Mouse (Mus musculus): ENCODE results near the gene Slc5a5. TPM values are rescaled to one million over a fixed set of nuclear protein-coding genes. Genes with fewer than 3 reads are reported as not detected.
"Not testable (repeated sequence)": the region's sequence is repeated elsewhere in the genome, so short reads cannot be mapped to it uniquely, and the experiment has no call there.

The Slc5a5 gene
- total and polyA plus RNA-seq, 2 experiments from 2014 or later: 0.05 TPM; not detected in 1

DNA sequence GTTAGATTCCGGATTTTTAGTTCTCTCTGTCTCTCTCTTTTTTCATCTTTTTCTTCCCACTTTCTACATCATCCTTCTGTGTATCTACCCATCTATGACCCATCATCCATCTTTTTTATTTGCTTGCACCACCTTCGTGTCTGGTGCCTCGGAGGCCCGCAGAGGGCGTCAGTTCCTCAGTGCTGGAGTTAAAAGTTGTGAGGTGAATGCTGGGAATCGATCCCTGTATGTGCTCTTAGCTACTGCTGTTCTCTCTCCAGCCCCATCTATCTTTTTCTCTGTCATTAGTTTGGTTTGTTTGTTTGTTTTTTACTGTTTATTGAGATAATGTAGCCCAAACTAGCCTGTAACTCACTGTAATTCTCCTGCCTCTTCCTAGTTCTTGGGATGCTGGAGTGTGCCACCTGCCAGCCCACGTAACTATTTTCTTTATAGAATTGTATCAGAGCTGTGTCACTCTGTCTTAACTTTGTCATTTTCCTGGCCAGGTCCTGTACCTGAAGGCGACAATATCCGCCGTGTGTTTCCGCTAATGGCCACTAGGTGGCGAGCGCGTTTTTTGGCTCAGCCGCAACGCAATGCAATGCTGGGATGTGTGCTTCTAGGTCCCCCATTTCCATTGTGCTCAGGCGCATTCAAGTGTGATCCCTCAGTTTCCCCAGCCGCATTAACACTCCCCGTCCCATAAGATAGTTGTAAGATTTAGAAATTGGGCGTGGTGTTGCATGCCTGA, 5.3 kb upstream of the Slc5a5 start:
- peak; percentile 49 for ATAC-seq (ENCODE audit: insufficient read depth, low read depth)
- peak; percentile 74 for DNase-seq (ENCODE audit: low spot score)
- TF ChIP-seq CTCF (IDR thresholded peaks at IDR 0.05; ENCODE audit: low read depth) (peak; percentile 97), EP300 (IDR thresholded peaks at IDR 0.05; ENCODE audit: low read depth) (no peak)
- H3K27ac ChIP-seq (ENCODE audit: low read depth): peak overlapping the region; percentile 77
- no peaks in the 10 kb centered on the region for H3K9me3 ChIP-seq (replicated peaks; ENCODE audit: control insufficient read depth, low read length)
- H3K4me1 ChIP-seq (ENCODE audit: control insufficient read depth, insufficient read depth): peaks cover 6% of the 10 kb centered on the region
- WGBS: under 1% methylated on average over 20 of the region's 20 CpGs
- H3K27me3 ChIP-seq (ENCODE audit: control insufficient read depth, insufficient read depth, low read length): peaks cover 6% of the 10 kb centered on the region
- H3K9ac ChIP-seq (replicated peaks; ENCODE audit: low read depth, low read length): peak overlapping the region; percentile 63
- H3K4me2 ChIP-seq (ENCODE audit: low read depth, low read length): peak overlapping the region; percentile 74
- peak overlapping the region; percentile 95 for H3K4me3 ChIP-seq (ENCODE audit: low read depth, low read length)
- H3K36me3 ChIP-seq (replicated peaks; ENCODE audit: control insufficient read depth, insufficient read depth, low read length): peaks cover 21% of the 10 kb centered on the region

- peaks cover 21% of the 10 kb centered on the region for H3K36me3 ChIP-seq (replicated peaks; ENCODE audit: control insufficient read depth, insufficient read depth, low read length)
- WGBS: 0% methylated on average over 60 of the region's 60 CpGs
- peak within 1 kb of the TSS; percentile 80 for H3K27ac ChIP-seq (ENCODE audit: low read depth)
- H3K4me3 ChIP-seq (ENCODE audit: low read depth, low read length): peak within 1 kb of the TSS; percentile 95
- H3K9ac ChIP-seq (replicated peaks; ENCODE audit: low read depth, low read length): peak within 1 kb of the TSS; percentile 93
- DNase-seq (ENCODE audit: low spot score): peak; percentile 100
- H3K9me3 ChIP-seq (replicated peaks; ENCODE audit: control insufficient read depth, low read length): no peaks in the 10 kb centered on the region
- peak; percentile 98 for ATAC-seq (ENCODE audit: insufficient read depth, low read depth)
- peaks cover 6% of the 10 kb centered on the region for H3K4me1 ChIP-seq (ENCODE audit: control insufficient read depth, insufficient read depth)
- H3K27me3 ChIP-seq (ENCODE audit: control insufficient read depth, insufficient read depth, low read length): peaks cover 13% of the 10 kb centered on the region
- peak within 1 kb of the TSS; percentile 86 for H3K4me2 ChIP-seq (ENCODE audit: low read depth, low read length)
- TF ChIP-seq CTCF (IDR thresholded peaks at IDR 0.05; ENCODE audit: low read depth): no peak
- no peak for TF ChIP-seq EP300 (IDR thresholded peaks at IDR 0.05; ENCODE audit: low read depth)
These were observed 4.6 kb upstream of the Slc5a5 start, which contains the start of gene Rpl18a for GRCm38 (mm10) chr8:70897021-70897680. Gene Rpl18a (minus strand): TSS chr8:70897412.

DNA sequence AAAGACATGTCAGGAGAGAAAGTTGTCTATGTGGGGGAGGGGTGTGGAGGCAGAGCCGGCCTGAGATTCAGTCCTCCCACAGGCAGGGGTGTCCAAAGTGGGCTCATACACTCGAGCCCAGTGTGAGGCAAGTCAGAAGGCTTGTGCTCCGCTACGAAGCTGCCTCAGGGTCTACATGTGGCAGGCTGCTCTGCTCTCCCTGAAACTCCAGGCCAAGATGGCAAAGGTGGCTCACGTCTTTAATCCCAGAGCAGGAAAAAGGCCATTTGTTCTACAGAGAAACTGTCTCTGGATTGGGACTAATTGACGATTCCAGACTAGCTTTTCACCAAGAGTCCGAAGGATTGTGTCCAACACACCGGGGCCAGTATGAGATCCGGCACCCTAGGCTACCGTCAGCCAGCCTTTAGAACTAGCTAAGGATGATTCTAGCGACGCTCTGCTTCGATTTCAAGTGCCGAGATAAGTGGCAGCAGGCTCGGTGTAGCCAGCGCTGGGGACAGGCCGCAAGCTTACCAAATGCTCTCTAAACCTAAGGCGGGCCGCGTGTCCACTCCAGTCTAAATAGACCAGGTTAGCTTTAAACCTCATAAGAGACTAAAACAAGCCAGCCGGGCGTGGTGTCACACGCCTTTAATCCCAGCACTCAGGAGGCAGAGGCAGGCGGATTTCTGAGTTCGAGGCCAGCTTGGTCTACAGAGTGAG, 3.9 kb upstream of the Slc5a5 start:
- Histone ChIP-seq H3K4me3 (ENCODE audit: low read depth, low read length) (peak overlapping the region; percentile 95), H3K36me3 (replicated peaks; ENCODE audit: control insufficient read depth, insufficient read depth, low read length) (peaks cover 21% of the 10 kb centered on the region)
- DNase-seq (ENCODE audit: low spot score): no peak

DNA sequence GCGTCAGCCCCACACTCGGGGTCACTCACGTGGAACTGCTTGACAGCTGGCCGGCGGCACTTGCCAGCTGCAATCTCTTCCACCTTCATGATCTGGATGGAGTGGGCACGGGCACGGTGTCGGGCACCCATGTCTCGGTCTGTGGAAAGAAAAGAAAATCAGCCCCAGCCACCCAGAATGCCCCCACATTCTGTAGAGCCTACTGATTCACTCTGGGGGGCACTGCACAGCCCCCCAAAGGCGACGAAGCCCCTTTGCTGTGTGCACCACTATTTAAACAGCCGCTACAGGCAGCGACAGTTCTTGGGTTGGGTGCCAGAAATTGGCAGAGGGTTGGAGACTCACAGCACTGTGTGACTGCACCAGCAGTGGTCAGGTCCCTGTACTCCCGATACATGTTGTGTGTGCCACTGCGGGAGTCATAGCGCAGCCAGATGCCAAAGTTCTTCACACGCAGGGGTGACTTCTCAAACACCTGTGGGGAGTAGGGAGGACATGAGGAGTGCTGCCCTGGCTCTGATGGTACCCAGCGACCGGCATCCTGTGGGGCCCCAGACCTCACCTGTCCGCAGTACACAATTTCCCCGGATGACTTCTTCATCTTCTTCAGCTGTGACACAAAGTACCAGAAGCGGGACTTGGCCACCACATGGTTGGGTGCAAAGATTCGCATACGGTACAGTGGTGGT, 3.2 kb upstream of the Slc5a5 start:
- H3K9me3 ChIP-seq (replicated peaks; ENCODE audit: control insufficient read depth, low read length); H3K27ac ChIP-seq (ENCODE audit: low read depth); ATAC-seq (ENCODE audit: insufficient read depth, low read depth); H3K4me1 ChIP-seq (ENCODE audit: control insufficient read depth, insufficient read depth); DNase-seq (ENCODE audit: low spot score): not testable (repeated sequence)
- Histone ChIP-seq H3K36me3 (replicated peaks; ENCODE audit: control insufficient read depth, insufficient read depth, low read length) (peaks cover 21% of the 10 kb centered on the region), H3K4me2 (ENCODE audit: low read depth, low read length) (peak overlapping the region; percentile 86), H3K9ac (replicated peaks; ENCODE audit: low read depth, low read length) (peak overlapping the region; percentile 93; the same call in 1 of the 2 replicates), H3K27me3 (ENCODE audit: control insufficient read depth, insufficient read depth, low read length) (peaks cover 28% of the 10 kb centered on the region), H3K4me3 (ENCODE audit: low read depth, low read length) (peak overlapping the region; percentile 95; the same call in 1 of the 2 replicates)
- 86% methylated on average over 22 of the region's 24 CpGs for WGBS

More for the DNA sequence above, 3.9 kb upstream of the Slc5a5 start:
- WGBS: 3% methylated on average over 25 of the region's 25 CpGs
- TF ChIP-seq EP300 (IDR thresholded peaks at IDR 0.05; ENCODE audit: low read depth) (no peak), CTCF (IDR thresholded peaks at IDR 0.05; ENCODE audit: low read depth) (no peak)
- peak overlapping the region; percentile 93 for H3K9ac ChIP-seq (replicated peaks; ENCODE audit: low read depth, low read length)
- no peaks in the 10 kb centered on the region for H3K9me3 ChIP-seq (replicated peaks; ENCODE audit: control insufficient read depth, low read length)
- peak overlapping the region; percentile 80 for H3K27ac ChIP-seq (ENCODE audit: low read depth)
- no peak for ATAC-seq (ENCODE audit: insufficient read depth, low read depth)
- H3K27me3 ChIP-seq (ENCODE audit: control insufficient read depth, insufficient read depth, low read length): peaks cover 20% of the 10 kb centered on the region
- H3K4me2 ChIP-seq (ENCODE audit: low read depth, low read length): peak overlapping the region; percentile 86
- peaks cover 6% of the 10 kb centered on the region for H3K4me1 ChIP-seq (ENCODE audit: control insufficient read depth, insufficient read depth)
